Mouse (Mus musculus) stomach, postnatal 0 days (tissue): ENCODE data around the gene Gm6657. TPM values are rescaled to one million over a fixed set of nuclear protein-coding genes. Genes with fewer than 3 reads are reported as not detected.

ENCODE experiments used
- ATAC-seq: fragments of 200-750 bp; cut with Nextera tagmentation; 2 replicates; pipeline ENCODE4 v1.8.0; 2017; ENCODE audit not compliant: low FRiP score, low TSS enrichment
- DNase-seq: peaks from one replicate; pipeline ENCODE4 v3.0.0-alpha.2; 2016; ENCODE audit warnings: low spot score
- H3K27ac ChIP-seq: fragments of 300-500 bp; sonication (generic); replicated peaks from 2 replicates; pipeline ENCODE4 v1.5.1; 2014; ENCODE audit warnings: mild to moderate bottlenecking, control low read depth
- H3K27me3 ChIP-seq: fragments of 300-500 bp; sonication (generic); 2 replicates; pipeline ENCODE4 v1.6.1; 2014; ENCODE audit warnings: low read length; ENCODE audit not compliant: control insufficient read depth, insufficient read depth
- H3K36me3 ChIP-seq: fragments of 300-500 bp; sonication (generic); 2 replicates; pipeline ENCODE4 v1.6.1; 2014; ENCODE audit warnings: low read length, mixed read lengths; ENCODE audit not compliant: control insufficient read depth, insufficient read depth
- H3K4me1 ChIP-seq: fragments of 300-500 bp; sonication (generic); replicated peaks from 2 replicates; pipeline ENCODE4 v1.6.1; 2014; ENCODE audit warnings: antibody characterized with exemption; ENCODE audit not compliant: control insufficient read depth, insufficient read depth
- H3K4me2 ChIP-seq: fragments of 300-500 bp; sonication (generic); replicated peaks from 2 replicates; pipeline ENCODE4 v1.6.1; 2014; ENCODE audit warnings: low read depth, mild to moderate bottlenecking, control low read depth, moderate library complexity
- H3K4me3 ChIP-seq: fragments of 300-500 bp; sonication (generic); 2 replicates; pipeline ENCODE4 v1.5.1; 2014; ENCODE audit warnings: low read depth, low read length, control low read depth
- H3K9ac ChIP-seq: fragments of 300-500 bp; sonication (generic); 2 replicates; pipeline ENCODE4 v1.6.1; 2014; ENCODE audit warnings: mild to moderate bottlenecking, low read length, control low read depth, mixed read lengths
- H3K9me3 ChIP-seq: fragments of 300-500 bp; sonication (generic); 2 replicates; pipeline ENCODE4 v1.6.1; 2016; ENCODE audit warnings: low read length; ENCODE audit not compliant: control insufficient read depth
- CTCF ChIP-seq: IDR thresholded peaks from 2 replicates; pipeline ENCODE4 v1.5.1; 2016; ENCODE audit warnings: antibody characterized with exemption, low read depth, mild to moderate bottlenecking, moderate library complexity
- EP300 ChIP-seq: optimal IDR thresholded peaks from 2 replicates; pipeline ENCODE3; 2016; ENCODE audit warnings: antibody characterized with exemption
- WGBS: fragments of 180-500 bp; shearing (Covaris S2); extraction: QIAGEN DNeasy Blood & Tissue Kit; methylation state at CpG from one replicate; pipeline ENCODE4 v1.1.7; 2014; 5-methylcytosine and 5-hydroxymethylcytosine counted together
- polyA plus RNA-seq: library from polyadenylated mRNA; unstranded; fragments of >200 nt; fragmentation: Nextera tagmentation; extraction: Ambion mirVana; gene quantifications from 2 replicates; pipeline ENCODE4 v1.2.1, GENCODE M21; 2015

Gm6657 gene
- polyA plus RNA-seq, 1 experiment from 2014 or later = not detected

DNA sequence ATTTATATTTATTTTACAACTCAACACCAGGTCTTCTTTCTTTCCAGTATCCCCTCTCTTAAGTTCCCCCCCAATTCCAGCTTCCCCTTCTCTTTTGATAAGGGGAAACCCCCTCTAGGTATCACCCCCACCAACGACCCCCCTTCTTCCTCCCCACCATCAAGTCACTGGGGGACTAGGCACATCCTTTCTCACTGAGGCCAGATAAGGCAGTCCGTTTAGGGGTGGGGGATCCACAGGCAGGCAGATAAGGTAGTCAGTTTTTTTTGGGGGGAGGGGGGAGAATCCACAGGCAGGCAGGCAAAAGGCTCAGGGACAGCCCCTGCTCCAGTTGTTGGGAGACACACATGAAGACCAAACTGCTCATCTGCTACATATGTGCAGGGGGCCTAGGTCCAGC lies 1.3 kb downstream of the Gm6657 start:
- 43% methylated on average over 2 of the region's 2 CpGs for WGBS

DNA sequence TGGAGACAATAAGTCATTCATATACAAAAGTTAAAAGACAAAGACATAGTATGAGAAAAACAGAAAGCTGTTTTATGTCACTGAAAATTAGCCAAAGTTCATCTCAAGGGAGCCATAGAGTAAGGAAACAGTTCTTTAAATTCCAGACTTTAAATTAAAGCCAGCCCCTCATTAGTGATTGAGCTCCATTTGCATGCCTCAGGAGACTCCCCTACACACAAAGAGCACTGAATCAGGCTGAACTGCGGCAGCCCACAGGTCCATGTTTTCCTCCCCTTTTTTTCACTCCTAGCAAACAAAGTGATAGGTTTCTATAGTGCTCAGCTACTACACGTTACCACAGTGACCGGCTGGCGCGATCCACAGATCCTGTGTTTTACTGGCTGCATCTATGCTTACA lies 9.6 kb downstream of the Gm6657 start:
- ATAC-seq (no peak), DNase-seq (no peak)
- Histone ChIP-seq H3K4me3 (no peak overlapping the region), H3K36me3 (no peaks in the 10 kb centered on the region), H3K27me3 (no peaks in the 10 kb centered on the region), H3K4me1 (no peaks in the 10 kb centered on the region), H3K27ac (no peak overlapping the region), H3K9ac (no peak overlapping the region), H3K4me2 (no peak overlapping the region), H3K9me3 (no peaks in the 10 kb centered on the region)
- 62% methylated on average over 5 of the region's 5 CpGs for WGBS
- TF ChIP-seq CTCF = no peak
- no peak for TF ChIP-seq EP300

More for the DNA sequence above, 1.3 kb downstream of the Gm6657 start:
- Histone ChIP-seq H3K27me3 (no peaks in the 10 kb centered on the region), H3K4me3 (no peak overlapping the region), H3K4me1 (no peaks in the 10 kb centered on the region), H3K9me3 (no peaks in the 10 kb centered on the region), H3K9ac (no peak overlapping the region), H3K27ac (no peak overlapping the region), H3K4me2 (no peak overlapping the region), H3K36me3 (no peaks in the 10 kb centered on the region)
- DNase-seq (no peak), ATAC-seq (no peak)
- TF ChIP-seq CTCF (no peak), EP300 (no peak)

DNA sequence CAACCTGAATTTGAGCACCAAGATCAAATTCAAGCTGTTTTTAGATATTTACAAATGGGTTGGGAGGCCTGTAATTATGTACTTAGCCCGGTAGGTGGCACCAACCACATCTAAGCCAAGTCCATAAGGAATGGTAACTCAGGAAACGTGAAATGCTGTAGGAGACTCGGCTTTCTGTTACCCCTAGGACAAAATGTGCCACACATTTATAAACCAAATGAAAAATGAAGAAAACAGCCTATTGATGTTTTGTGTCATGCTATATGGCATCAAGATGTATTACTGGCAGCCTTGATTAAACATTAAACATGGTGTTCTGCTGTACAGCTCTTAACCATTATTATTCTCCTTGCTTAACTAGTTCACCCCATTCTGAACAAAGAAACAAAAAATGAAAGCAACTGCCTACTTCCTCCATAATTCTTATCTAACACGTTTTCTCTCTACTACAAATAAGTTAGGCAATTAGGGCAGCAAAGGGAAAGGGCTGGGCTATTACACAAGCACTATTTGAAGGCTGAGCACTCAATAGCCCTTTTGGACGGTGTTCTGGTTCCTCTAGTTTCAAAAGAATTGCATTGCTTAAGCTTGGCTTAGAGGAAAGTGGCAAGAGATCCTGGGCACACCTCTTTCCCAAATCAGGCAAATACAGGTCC lies 12.0 kb downstream of the Gm6657 start:
- peak; percentile 38 for DNase-seq
- no peak overlapping the region for H3K9ac ChIP-seq
- WGBS = 7% methylated on average over 5 of the region's 5 CpGs
- H3K4me3 ChIP-seq = peak overlapping the region; percentile 27
- H3K36me3 ChIP-seq = no peaks in the 10 kb centered on the region
- no peaks in the 10 kb centered on the region for H3K27me3 ChIP-seq
- no peaks in the 10 kb centered on the region for H3K9me3 ChIP-seq
- H3K4me1 ChIP-seq = no peaks in the 10 kb centered on the region
- peak overlapping the region; percentile 45; the same call in 1 of the 2 replicates for H3K27ac ChIP-seq
- TF ChIP-seq CTCF (peak; percentile 89), EP300 (peak; percentile 62)
- ATAC-seq = peak; percentile 81
- peak overlapping the region; percentile 44 for H3K4me2 ChIP-seq

DNA sequence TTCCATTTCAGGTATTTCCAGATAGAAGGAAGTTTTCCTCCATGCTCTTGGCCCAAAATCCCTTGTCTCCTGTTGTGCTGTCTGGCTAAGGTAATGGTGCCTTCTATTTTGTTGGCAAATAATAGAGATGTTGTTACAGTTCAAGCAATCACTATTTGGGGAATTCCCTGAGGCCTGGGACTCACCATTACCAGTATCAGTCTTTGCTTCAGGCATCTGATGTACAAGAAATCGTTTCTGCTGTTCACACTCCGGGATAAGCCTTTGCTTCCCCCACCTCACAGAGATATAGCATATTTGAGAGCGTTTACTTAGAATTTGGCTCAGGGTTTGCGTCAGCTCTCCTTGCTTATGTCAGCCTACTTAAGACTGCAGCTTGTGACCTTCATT lies 12.5 kb downstream of the Gm6657 start:
- DNase-seq (no peak), ATAC-seq (no peak)
- Histone ChIP-seq H3K27ac (peak overlapping the region; percentile 45; the same call in 1 of the 2 replicates), H3K4me1 (no peaks in the 10 kb centered on the region), H3K36me3 (no peaks in the 10 kb centered on the region), H3K4me3 (peak overlapping the region; percentile 27; the same call in 1 of the 2 replicates), H3K9me3 (no peaks in the 10 kb centered on the region), H3K4me2 (peak overlapping the region; percentile 44; the same call in 1 of the 2 replicates), H3K9ac (no peak overlapping the region), H3K27me3 (no peaks in the 10 kb centered on the region)
- no peak for TF ChIP-seq CTCF
- no peak for TF ChIP-seq EP300
- WGBS = 47% methylated on average over 4 of the region's 4 CpGs

DNA sequence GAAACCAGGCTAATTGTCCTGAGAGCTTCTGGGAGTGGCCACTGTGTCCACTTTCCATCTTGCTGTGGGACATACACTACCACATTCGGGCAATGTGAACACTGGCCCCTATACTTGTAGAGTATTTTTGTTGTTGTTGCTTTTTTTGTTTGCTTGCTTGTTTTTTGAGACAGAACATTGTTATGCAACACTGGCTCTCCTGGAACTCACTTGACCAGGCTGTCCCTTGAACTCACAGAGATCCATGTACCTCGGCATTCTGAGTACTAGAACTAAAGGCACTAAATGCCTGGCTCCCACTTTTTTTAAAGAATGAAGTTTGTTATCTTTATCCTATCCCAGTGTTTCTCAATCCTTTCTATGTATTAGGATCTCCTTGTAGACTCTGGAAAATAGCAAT lies 15.8 kb downstream of the Gm6657 start:
- ATAC-seq (no peak), DNase-seq (no peak)
- Histone ChIP-seq H3K4me1 (no peaks in the 10 kb centered on the region), H3K9me3 (no peaks in the 10 kb centered on the region), H3K27ac (no peak overlapping the region), H3K36me3 (no peaks in the 10 kb centered on the region), H3K4me2 (no peak overlapping the region), H3K9ac (no peak overlapping the region), H3K27me3 (no peaks in the 10 kb centered on the region), H3K4me3 (no peak overlapping the region)
- no peak for TF ChIP-seq EP300
- TF ChIP-seq CTCF = no peak
- 76% methylated on average over 2 of the region's 2 CpGs for WGBS

DNA sequence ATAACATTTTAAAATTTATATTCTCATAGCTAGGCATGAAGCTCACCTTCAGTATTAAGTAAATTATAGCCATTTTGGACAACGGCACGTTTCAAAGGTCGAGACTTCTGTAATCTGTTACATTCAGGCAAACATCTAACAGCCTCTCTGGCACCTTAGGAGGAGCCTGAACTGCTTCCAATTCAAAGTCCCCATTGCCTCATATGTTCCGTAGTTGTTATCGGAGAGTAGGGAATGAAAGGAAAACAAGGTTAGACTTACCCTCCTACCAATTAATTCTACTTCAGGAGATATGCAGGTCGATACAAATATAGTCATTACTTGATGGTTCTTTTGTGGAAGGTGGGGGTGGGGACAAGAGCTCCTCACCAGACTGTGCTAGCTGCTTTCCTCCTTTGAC lies 21.4 kb downstream of the Gm6657 start:
- H3K27ac ChIP-seq = no peak overlapping the region
- H3K9ac ChIP-seq = no peak overlapping the region
- 60% methylated on average over 6 of the region's 6 CpGs for WGBS
- H3K27me3 ChIP-seq = no peaks in the 10 kb centered on the region
- DNase-seq = no peak
- no peaks in the 10 kb centered on the region for H3K36me3 ChIP-seq
- TF ChIP-seq CTCF = no peak
- TF ChIP-seq EP300 = no peak
- no peak overlapping the region for H3K4me2 ChIP-seq
- ATAC-seq = no peak
- H3K4me3 ChIP-seq = no peak overlapping the region
- no peaks in the 10 kb centered on the region for H3K4me1 ChIP-seq
- H3K9me3 ChIP-seq = no peaks in the 10 kb centered on the region
